Mouse (Mus musculus) embryonic fibroblast, embryonic 13.5 days (primary cell): ENCODE measurements at regions not wholly inside any gene's neighbourhood (a gene's known extent, or its start where the extent isn't known, plus 50 kb on each side); places are given as distances from the start of the nearest gene placed in this dataset.

Experiments used
- H3K27ac ChIP-seq: 2 replicates; pipeline ENCODE4 v1.5.1; 2012; ENCODE audit warnings: low read length, control low read depth, inconsistent platforms; ENCODE audit not compliant: insufficient read depth
- H3K4me1 ChIP-seq: 2 replicates; pipeline ENCODE4 v1.6.1; 2011; ENCODE audit warnings: low read length; ENCODE audit not compliant: control insufficient read depth, insufficient read depth
- H3K4me3 ChIP-seq: 2 replicates; pipeline ENCODE4 v1.5.1; 2011; ENCODE audit warnings: mild to moderate bottlenecking, control low read depth, low read length; ENCODE audit not compliant: insufficient read depth
- CTCF ChIP-seq: IDR thresholded peaks from 2 replicates; pipeline ENCODE4 v1.5.1; 2011; ENCODE audit warnings: mild to moderate bottlenecking, control low read depth, low read length, moderate library complexity, borderline replicate concordance; ENCODE audit not compliant: insufficient read depth
- POLR2A ChIP-seq: IDR thresholded peaks from 2 replicates; pipeline ENCODE4 v1.6.1; 2011; ENCODE audit warnings: low read depth, mild to moderate bottlenecking, control low read depth, low read length, moderate library complexity

DNA sequence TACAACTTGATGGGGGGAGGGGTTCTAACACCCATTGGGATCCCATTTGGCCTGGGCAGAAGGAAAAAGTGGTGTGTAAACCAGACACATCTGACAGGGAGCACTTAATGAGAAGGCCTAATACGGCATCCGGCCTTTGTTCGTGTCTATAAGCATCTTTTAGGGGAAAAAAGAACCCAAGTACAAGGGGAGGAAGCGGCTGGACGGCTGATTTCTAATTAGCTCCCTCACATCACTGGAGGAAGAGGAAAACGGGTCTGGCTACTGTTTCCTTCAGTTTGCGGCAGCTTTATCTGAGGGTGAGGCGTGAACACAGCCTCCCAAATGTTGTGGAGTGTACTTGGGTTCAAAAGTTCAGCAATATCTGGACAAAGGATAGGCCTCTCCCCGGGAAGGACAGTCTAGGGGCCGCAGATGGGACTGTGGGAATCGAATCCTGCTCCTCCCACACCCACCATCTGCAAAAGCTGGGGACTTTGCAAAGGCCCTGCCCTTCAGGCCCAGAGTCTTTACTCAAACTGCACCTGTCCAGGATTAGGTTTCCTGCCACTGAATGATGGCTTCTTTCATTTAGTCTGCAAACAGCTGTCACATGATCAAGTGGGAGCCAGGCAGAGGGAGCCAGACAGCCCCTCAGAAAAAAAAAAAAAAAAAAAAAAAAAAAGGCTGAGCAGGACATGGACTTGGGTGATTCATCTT, 235.2 kb downstream of the Sox4 start:
- Histone ChIP-seq H3K4me3 (no peak overlapping the region), H3K27ac (peak overlapping the region; percentile 35; the same call in 1 of the 2 replicates), H3K4me1 (peaks cover 4% of the 10 kb centered on the region; the same call in 1 of the 2 replicates)
- TF ChIP-seq POLR2A (no peak), CTCF (no peak)

- Histone ChIP-seq H3K27ac (no peak overlapping the region), H3K4me3 (no peak overlapping the region), H3K4me1 (peaks cover 4% of the 10 kb centered on the region; the same call in 1 of the 2 replicates)
- TF ChIP-seq POLR2A (no peak), CTCF (no peak)
Measured at GRCm38 (mm10) chr13:28717404-28717803, 236.1 kb downstream of the Sox4 start.

DNA sequence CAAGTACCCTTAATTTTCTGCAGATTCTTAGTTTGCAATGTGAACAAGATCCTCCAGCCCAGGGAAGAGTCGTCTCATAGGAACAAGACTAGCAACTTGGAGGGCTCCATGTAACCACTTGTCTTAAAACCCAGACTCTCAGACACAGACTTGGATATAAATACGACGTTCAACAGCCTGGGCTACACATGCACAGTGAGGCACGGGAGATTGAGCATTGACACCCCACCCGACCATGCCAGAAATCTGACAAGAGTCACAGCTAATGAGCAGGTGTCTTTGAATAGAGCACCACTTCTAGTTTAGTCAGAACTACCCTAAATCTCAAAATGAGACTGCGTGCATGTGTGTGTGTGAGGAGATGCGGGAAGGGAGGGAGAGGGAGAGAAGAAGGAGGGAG, 243.5 kb downstream of the Sox4 start:
- Histone ChIP-seq H3K27ac (no peak overlapping the region), H3K4me3 (no peak overlapping the region), H3K4me1 (no peaks in the 10 kb centered on the region)
- TF ChIP-seq CTCF (no peak), POLR2A (no peak)

DNA sequence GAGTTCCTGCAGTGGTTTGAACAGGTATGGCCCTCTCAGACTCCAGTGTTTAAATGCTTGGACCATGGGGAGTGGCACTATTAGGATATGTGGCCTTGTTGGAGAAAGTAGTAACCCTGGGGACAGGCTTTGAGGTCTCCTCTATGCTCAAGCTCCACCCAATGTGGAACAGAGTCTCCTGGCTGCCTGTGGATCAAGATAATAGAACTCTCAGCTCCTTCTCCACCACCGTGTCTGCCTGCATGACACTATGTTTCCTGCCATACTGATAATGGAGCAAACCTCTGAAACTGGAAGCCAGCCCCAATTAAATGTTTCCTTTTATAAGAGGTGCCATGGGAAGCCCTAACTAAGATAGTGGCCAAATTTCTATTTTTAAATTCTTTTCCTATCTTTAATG, 252.2 kb downstream of the Sox4 start:
- 0 out of 2 replicates have a peak, but pooled peaks cover 4% of the 10 kb centered on the region for H3K4me1 ChIP-seq

DNA sequence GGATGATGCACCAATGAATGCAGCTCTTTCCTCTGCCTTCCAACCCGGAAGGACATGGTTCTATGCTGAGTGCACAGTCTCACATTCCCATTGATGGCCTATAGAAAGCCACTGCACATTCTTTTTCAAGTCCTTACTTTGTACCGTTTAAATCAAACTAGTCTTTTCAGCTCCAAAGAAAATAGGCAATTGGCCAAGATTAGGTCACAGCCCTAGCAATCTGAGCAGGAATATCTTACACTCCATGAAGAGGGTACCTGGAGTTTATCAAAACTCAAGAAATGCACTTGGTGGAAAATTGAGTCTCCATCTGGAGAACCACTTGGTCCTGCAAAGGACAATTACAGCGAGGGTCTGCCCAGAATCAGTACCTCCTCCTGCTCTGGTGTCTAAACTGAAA, 253.4 kb downstream of the Sox4 start:
- TF ChIP-seq POLR2A (no peak), CTCF (no peak)
- H3K27ac ChIP-seq = no peak overlapping the region
- no peak overlapping the region for H3K4me3 ChIP-seq
- 0 out of 2 replicates have a peak, but pooled peaks cover 4% of the 10 kb centered on the region for H3K4me1 ChIP-seq

More for the DNA sequence above, 252.2 kb downstream of the Sox4 start:
- no peak overlapping the region for H3K27ac ChIP-seq
- TF ChIP-seq CTCF = no peak
- no peak for TF ChIP-seq POLR2A
- H3K4me3 ChIP-seq = no peak overlapping the region

GRCm38 (mm10) chr13:28699490-28700032, 254.0 kb downstream of the Sox4 start:
- H3K4me3 ChIP-seq = no peak overlapping the region
- 0 out of 2 replicates have a peak, but pooled peaks cover 4% of the 10 kb centered on the region for H3K4me1 ChIP-seq
- H3K27ac ChIP-seq = no peak overlapping the region
- TF ChIP-seq POLR2A = no peak
- TF ChIP-seq CTCF = no peak

DNA sequence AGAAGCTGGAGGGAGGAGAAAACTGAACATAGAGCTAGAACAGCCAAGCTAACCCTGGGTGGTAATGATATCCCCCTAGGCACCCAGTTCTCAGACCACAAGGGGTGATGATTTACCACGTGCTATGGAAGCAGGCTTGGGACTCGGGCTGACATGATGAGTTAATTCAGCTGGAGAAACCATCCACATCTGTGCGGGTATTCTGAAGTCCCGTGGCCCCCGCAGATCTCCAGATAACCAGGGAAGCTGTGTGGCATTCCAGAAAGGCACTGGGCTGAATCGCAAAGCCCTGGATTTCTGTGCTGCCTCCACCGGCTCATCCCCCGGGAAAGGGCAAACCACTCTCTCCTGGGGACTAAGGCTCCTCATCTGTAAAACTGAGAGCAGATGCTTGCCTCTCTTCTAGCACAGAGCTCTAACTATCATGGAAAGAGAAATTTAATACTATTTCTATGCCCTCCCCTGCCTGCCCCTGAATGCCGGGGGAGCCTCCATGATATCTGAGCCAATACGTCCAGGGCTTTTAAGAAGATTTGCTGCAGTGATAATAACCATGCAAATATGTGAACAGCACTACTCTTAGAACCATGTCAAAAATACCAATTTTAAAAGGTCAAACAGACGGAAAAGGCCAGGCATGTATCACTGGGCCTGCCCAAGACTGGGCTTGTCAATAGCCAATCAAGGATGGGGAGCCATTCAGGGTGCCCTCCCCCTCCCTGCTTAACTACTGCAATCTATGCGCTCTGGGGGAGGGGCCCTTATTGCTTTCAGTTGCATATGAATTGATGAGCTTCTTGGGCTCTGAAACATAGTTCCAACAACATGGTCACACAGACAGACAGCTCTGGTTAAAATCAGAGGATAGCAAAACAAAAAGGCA, 255.5 kb downstream of the Sox4 start:
- Histone ChIP-seq H3K27ac (peak overlapping the region; percentile 11; the same call in 1 of the 2 replicates), H3K4me3 (no peak overlapping the region), H3K4me1 (0 out of 2 replicates have a peak, but pooled peaks cover 4% of the 10 kb centered on the region)
- TF ChIP-seq CTCF (no peak), POLR2A (no peak)

GRCm38 (mm10) chr13:28693078-28693477, 260.4 kb downstream of the Sox4 start:
- no peak for TF ChIP-seq POLR2A
- TF ChIP-seq CTCF = no peak
- Histone ChIP-seq H3K4me3 (no peak overlapping the region), H3K27ac (no peak overlapping the region), H3K4me1 (0 out of 2 replicates have a peak, but pooled peaks cover 4% of the 10 kb centered on the region)

DNA sequence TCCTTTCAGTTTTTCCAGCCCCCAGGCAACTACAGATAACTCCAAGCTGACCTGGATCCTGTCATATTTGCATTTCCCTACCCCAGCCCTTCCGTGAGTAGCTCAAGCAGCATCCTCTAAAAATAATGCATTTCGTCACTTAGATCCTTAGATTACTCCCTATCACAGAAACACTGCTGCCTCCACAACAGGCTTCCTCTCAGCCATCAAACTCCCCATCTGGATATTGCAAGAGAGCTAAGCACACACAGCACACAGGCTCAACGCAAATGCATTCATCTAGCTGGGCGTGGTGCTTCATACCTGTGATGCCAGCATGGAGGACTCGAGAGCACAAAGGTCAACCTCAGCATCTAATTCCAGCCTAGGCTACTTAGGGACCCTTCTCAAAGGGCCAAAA, 260.9 kb downstream of the Sox4 start:
- 0 out of 2 replicates have a peak, but pooled peaks cover 3% of the 10 kb centered on the region for H3K4me1 ChIP-seq
- H3K27ac ChIP-seq = no peak overlapping the region
- H3K4me3 ChIP-seq = no peak overlapping the region
- TF ChIP-seq POLR2A = no peak
- TF ChIP-seq CTCF = no peak

DNA sequence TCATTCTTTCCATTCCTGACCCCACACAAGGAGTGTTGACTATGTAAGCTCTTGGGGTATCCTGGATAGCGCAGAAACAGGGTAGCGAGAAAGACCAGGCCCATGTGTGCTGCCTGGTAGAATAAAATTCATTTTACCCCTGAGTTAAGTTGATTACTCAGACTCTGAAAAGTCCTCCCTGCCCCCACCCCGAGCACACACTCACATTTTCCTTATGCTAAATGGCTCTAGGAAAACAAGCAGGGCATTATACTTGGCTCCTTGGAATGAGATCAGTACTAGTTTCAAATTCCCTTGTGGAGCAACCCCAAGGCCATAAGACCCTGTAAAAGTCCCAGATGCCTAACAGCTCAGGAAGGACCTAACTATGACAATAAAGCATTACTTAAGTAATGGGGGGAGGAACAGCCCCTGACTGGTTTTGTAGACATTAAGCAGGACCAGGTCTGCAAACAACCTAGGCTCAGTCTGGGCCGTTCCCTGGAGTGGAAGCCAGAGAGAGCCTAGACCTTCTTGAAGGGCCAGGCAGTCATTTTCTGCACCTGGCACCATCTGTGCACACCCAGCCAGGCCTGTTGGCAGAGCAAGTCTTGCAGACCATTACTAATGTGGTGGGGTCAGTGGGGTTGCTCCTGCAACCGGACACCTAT, 262.9 kb downstream of the Sox4 start:
- Histone ChIP-seq H3K4me1 (no peaks in the 10 kb centered on the region), H3K4me3 (no peak overlapping the region), H3K27ac (peak overlapping the region; percentile 73)
- no peak for TF ChIP-seq POLR2A
- TF ChIP-seq CTCF = no peak
